Comparison of ENCODE assay signal across 23 mouse cellular contexts in the genomic region with DNA sequence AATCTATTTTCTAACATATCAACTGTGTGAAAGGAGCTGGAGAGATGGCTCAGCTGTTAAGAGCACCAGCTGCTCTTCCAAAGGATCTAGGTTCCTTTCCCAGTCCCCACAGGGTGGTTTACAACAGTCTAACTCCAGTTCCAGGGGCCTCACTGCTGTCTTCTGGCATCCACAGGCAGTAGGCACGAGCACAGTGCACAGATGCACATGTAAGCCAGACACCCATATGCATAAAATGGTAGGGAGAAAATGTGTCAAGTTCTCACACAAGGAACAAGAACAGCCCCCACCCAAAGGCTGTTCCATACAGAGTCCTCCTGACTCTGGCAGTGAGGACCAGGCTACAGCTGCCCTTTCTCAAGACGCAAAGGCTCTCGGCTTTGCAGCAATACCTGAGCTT.
DNase-seq lines count a peak whose midpoint lies in the region; ATAC-seq lines count a peak whose summit lies in the region.
"Had no signal": no experiment of that assay in that cellular context is flagged by ENCODE, and none has a peak within 500 bp of the region (broad histone marks: within the 10 kb centered on the region; RNA-seq: fewer than 3 reads in every experiment).

No protein-coding gene starts in this region.

- ATAC-seq in frontal cortex, adult (ENCODE audit: low TSS enrichment): peak; percentile 97
- ATAC-seq: forebrain, embryonic 14.5 days; intestine, postnatal 0 days; liver, embryonic 12.5 days; liver, postnatal 0 days; midbrain, embryonic 16.5 days; Patski had no signal

- intact Hi-C loops in left cerebral cortex, postnatal 25 days (cut with DNase I): no loop called here

- DNase-seq in frontal cortex, postnatal 25 days (ENCODE audit: low spot score in 2 of 2): no peak
- DNase-seq in left cerebral cortex, postnatal 25 days (ENCODE audit: low spot score in 2 of 2): peak; percentile 9 to 67
- DNase-seq in left cerebral cortex, adult 11 months (ENCODE audit: low spot score): no peak
- peak; percentile 15 to 27 for DNase-seq in frontal cortex, postnatal 10 days (ENCODE audit: low spot score in 2 of 2)
- peak; percentile 11 to 18 for DNase-seq in right cerebral cortex, postnatal 36 days (ENCODE audit: low spot score in 2 of 2)
- DNase-seq in adrenal gland, adult 8-10 months: no peak
- DNase-seq: adrenal gland, postnatal 36 days; cerebellum, adult 2 months; cerebellum, postnatal 14 days; gastrocnemius, adult 2 months; gastrocnemius, postnatal 36 days; heart, adult 2 months; heart, postnatal 10 days; kidney, adult 9 months; kidney, postnatal 14 days; liver, postnatal 0 days; lung, postnatal 36 days had no signal

Comparison
In these comparisons a context has a peak if more than half of its experiments do, and no peak if none do; other contexts are left out.
1. DNase-seq: peak in left cerebral cortex, postnatal 25 days (2 of 2), frontal cortex, postnatal 10 days (2 of 2) and right cerebral cortex, postnatal 36 days (2 of 2); none in frontal cortex, postnatal 25 days (0 of 2), left cerebral cortex, adult 11 months (single experiment) and adrenal gland, adult 8-10 months (single experiment).